In the genomic region with DNA sequence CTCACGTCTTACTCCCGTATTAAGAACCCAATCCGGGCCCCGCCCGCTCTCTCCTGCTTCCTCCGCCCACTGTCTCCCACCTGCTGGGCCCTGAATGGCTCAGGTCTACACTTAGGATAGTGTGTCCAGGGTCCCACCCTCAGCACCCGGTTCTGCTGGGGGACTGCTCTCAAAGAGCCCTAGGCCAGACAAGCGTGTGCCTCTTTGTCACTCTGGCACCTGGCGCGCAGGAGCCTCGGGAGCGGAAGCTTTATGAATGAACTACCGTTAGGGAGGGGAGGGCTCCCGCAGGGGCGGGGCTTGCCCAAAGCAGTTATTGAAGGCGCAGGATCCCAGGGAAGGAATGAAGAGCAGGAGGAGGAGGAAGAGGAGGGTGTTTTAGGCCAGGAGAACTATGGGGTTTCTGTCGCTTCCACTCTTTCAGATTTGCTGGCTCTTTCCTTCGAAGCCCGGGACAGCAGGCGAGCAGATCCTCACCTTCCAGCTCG, we compare ENCODE assay signal across 8 mouse cellular contexts. TPM values are rescaled to one million over a fixed set of nuclear protein-coding genes. Genes with fewer than 3 reads are reported as not detected.
DNase-seq lines count a peak whose midpoint lies in the region; ATAC-seq and TF ChIP-seq lines count a peak whose summit lies in the region.

No protein-coding gene starts in this region.

- peaks cover 45% of the 10 kb centered on the region for H3K36me3 ChIP-seq in C2C12 (ENCODE audit: control insufficient read depth, insufficient read depth)
- H3K36me3 ChIP-seq in embryonic facial prominence, embryonic 13.5 days, result peaks cover 59% of the 10 kb centered on the region
- peaks cover 58% of the 10 kb centered on the region for H3K36me3 ChIP-seq in heart, embryonic 14.5 days (ENCODE audit: control insufficient read depth, insufficient read depth, low read length)
- no peaks in the 10 kb centered on the region; the same call in 1 of the 2 replicates for H3K36me3 ChIP-seq in liver, embryonic 16.5 days (ENCODE audit: control insufficient read depth, insufficient read depth)
- H3K36me3 ChIP-seq in neural tube, embryonic 12.5 days, result peaks cover 41% of the 10 kb centered on the region
- peaks cover 14% of the 10 kb centered on the region; the same call in 1 of the 2 replicates for H3K36me3 ChIP-seq in stomach, postnatal 0 days (ENCODE audit: control insufficient read depth, insufficient read depth, low read length)

- H3K79me3 ChIP-seq in C2C12 (ENCODE audit: low read depth), result peaks cover 25% of the 10 kb centered on the region

- peak; percentile 60 for DNase-seq in adrenal gland, postnatal 25 days
- DNase-seq in kidney, postnatal 25 days, result peak; percentile 71 to 85
- peak; percentile 76 for DNase-seq in stomach, postnatal 0 days (ENCODE audit: low spot score)

- H3ac ChIP-seq in C2C12 (ENCODE audit: control insufficient read depth, insufficient read length, low read depth), result peak overlapping the region; percentile 82

- ATAC-seq in embryonic facial prominence, embryonic 13.5 days (ENCODE audit: insufficient number of reproducible peaks, insufficient read depth, low FRiP score, low TSS enrichment, low read depth), result peak; percentile 34; the same call in 1 of the 2 replicates
- ATAC-seq in heart, embryonic 14.5 days (ENCODE audit: insufficient number of reproducible peaks, insufficient read depth, low FRiP score, low read depth), result no peak
- 0 out of 2 replicates have a peak, but pooled peaks have one; percentile 26 for ATAC-seq in liver, embryonic 16.5 days (ENCODE audit: low read depth)
- peak; percentile 55 for ATAC-seq in neural tube, embryonic 12.5 days (ENCODE audit: low FRiP score, low read depth)
- ATAC-seq in stomach, postnatal 0 days (ENCODE audit: low FRiP score, low TSS enrichment), result peak; percentile 25

- under 1% methylated on average over 21 of the region's 21 CpGs for WGBS in embryonic facial prominence, embryonic 13.5 days
- WGBS in heart, embryonic 14.5 days, result under 1% methylated on average over 21 of the region's 21 CpGs
- under 1% methylated on average over 20 of the region's 21 CpGs for WGBS in liver, embryonic 16.5 days (ENCODE audit: insufficient replicate concordance)
- WGBS in neural tube, embryonic 12.5 days, result under 1% methylated on average over 21 of the region's 21 CpGs
- WGBS in stomach, postnatal 0 days, result under 1% methylated on average over 21 of the region's 21 CpGs

- no peak for TF ChIP-seq CTCF in C2C12 (IDR thresholded peaks at IDR 0.05; ENCODE audit: control insufficient read depth, insufficient read depth, insufficient read length)
- no peak for TF ChIP-seq CTCF in stomach, postnatal 0 days (IDR thresholded peaks at IDR 0.05; ENCODE audit: low read depth)

- no peaks in the 10 kb centered on the region for H3K27me3 ChIP-seq in C2C12 (ENCODE audit: control insufficient read depth, insufficient read depth, insufficient read length)
- no peaks in the 10 kb centered on the region for H3K27me3 ChIP-seq in embryonic facial prominence, embryonic 13.5 days
- H3K27me3 ChIP-seq in heart, embryonic 14.5 days (ENCODE audit: control insufficient read depth, insufficient read depth, low read length), result no peaks in the 10 kb centered on the region
- peaks cover 12% of the 10 kb centered on the region for H3K27me3 ChIP-seq in liver, embryonic 16.5 days (ENCODE audit: control insufficient read depth, insufficient read depth, low read depth, low read length)
- H3K27me3 ChIP-seq in neural tube, embryonic 12.5 days (replicated peaks), result no peaks in the 10 kb centered on the region
- no peaks in the 10 kb centered on the region for H3K27me3 ChIP-seq in stomach, postnatal 0 days (ENCODE audit: control insufficient read depth, insufficient read depth, low read length)

- peak overlapping the region; percentile 99 for H3K4me3 ChIP-seq in C2C12 (ENCODE audit: insufficient read depth, poor library complexity, severe bottlenecking)
- peak overlapping the region; percentile 87 for H3K4me3 ChIP-seq in embryonic facial prominence, embryonic 13.5 days
- H3K4me3 ChIP-seq in heart, embryonic 14.5 days (ENCODE audit: control insufficient read depth in 1 of 2, insufficient read depth in 1 of 2, low read depth in 1 of 2, low read length in 2 of 2), result peak overlapping the region; percentile 70 to 75
- H3K4me3 ChIP-seq in liver, embryonic 16.5 days (ENCODE audit: low read depth, low read length), result peak overlapping the region; percentile 74
- H3K4me3 ChIP-seq in neural tube, embryonic 12.5 days, result peak overlapping the region; percentile 83
- H3K4me3 ChIP-seq in stomach, postnatal 0 days (ENCODE audit: low read depth, low read length), result peak overlapping the region; percentile 88

- no peaks in the 10 kb centered on the region for H3K9me3 ChIP-seq in embryonic facial prominence, embryonic 13.5 days
- H3K9me3 ChIP-seq in heart, embryonic 14.5 days (ENCODE audit: control insufficient read depth, low read length), result no peaks in the 10 kb centered on the region
- H3K9me3 ChIP-seq in liver, embryonic 16.5 days (replicated peaks; ENCODE audit: control insufficient read depth, low read length), result no peaks in the 10 kb centered on the region
- no peaks in the 10 kb centered on the region for H3K9me3 ChIP-seq in neural tube, embryonic 12.5 days
- no peaks in the 10 kb centered on the region for H3K9me3 ChIP-seq in stomach, postnatal 0 days (ENCODE audit: control insufficient read depth, low read length)

- TF ChIP-seq EP300 in stomach, postnatal 0 days (optimal IDR thresholded peaks at IDR 0.05), result no peak

- peak overlapping the region; percentile 97 for H3K9ac ChIP-seq in embryonic facial prominence, embryonic 13.5 days
- H3K9ac ChIP-seq in heart, embryonic 14.5 days (ENCODE audit: low read length), result peak overlapping the region; percentile 84
- peak overlapping the region; percentile 70 for H3K9ac ChIP-seq in liver, embryonic 16.5 days (ENCODE audit: low read depth, low read length)
- H3K9ac ChIP-seq in neural tube, embryonic 12.5 days, result peak overlapping the region; percentile 90
- peak overlapping the region; percentile 94 for H3K9ac ChIP-seq in stomach, postnatal 0 days (ENCODE audit: low read length)

- peaks cover 24% of the 10 kb centered on the region for H3K4me1 ChIP-seq in embryonic facial prominence, embryonic 13.5 days
- peaks cover 10 to 13% of the 10 kb centered on the region in 2 experiments for H3K4me1 ChIP-seq in heart, embryonic 14.5 days (ENCODE audit: control insufficient read depth in 2 of 2, insufficient read depth in 2 of 2, low read length in 2 of 2)
- H3K4me1 ChIP-seq in liver, embryonic 16.5 days (ENCODE audit: control insufficient read depth, low read depth, low read length), result peaks cover 7% of the 10 kb centered on the region
- H3K4me1 ChIP-seq in neural tube, embryonic 12.5 days, result peaks cover 16% of the 10 kb centered on the region
- peaks cover 6% of the 10 kb centered on the region; the same call in 1 of the 2 replicates for H3K4me1 ChIP-seq in stomach, postnatal 0 days (replicated peaks; ENCODE audit: control insufficient read depth, insufficient read depth)

- peak overlapping the region; percentile 97 for H3K27ac ChIP-seq in embryonic facial prominence, embryonic 13.5 days
- H3K27ac ChIP-seq in heart, embryonic 14.5 days (replicated peaks in 1 of 2; ENCODE audit: control insufficient read depth in 1 of 2, insufficient read depth in 1 of 2, low read depth in 2 of 2, low read length in 2 of 2), result peak overlapping the region; percentile 47 to 91
- H3K27ac ChIP-seq in liver, embryonic 16.5 days (ENCODE audit: low read length), result peak overlapping the region; percentile 76
- H3K27ac ChIP-seq in neural tube, embryonic 12.5 days, result peak overlapping the region; percentile 83
- peak overlapping the region; percentile 88 for H3K27ac ChIP-seq in stomach, postnatal 0 days (replicated peaks)

- peak overlapping the region; percentile 95 for H3K4me2 ChIP-seq in embryonic facial prominence, embryonic 13.5 days
- peak overlapping the region; percentile 89 for H3K4me2 ChIP-seq in heart, embryonic 14.5 days (ENCODE audit: low read length)
- peak overlapping the region; percentile 86 for H3K4me2 ChIP-seq in liver, embryonic 16.5 days (ENCODE audit: low read depth, low read length)
- peak overlapping the region; percentile 95 for H3K4me2 ChIP-seq in neural tube, embryonic 12.5 days (replicated peaks)
- H3K4me2 ChIP-seq in stomach, postnatal 0 days (replicated peaks; ENCODE audit: low read depth), result peak overlapping the region; percentile 84

- H3K79me2 ChIP-seq in C2C12 (ENCODE audit: control insufficient read depth, insufficient read depth), result peaks cover 62% of the 10 kb centered on the region

RNA-seq across cellular contexts. Expression of a gene that starts 21.2 kb away (rescaled TPM):
- 21.5 TPM for polyA plus RNA-seq in C2C12 (2012; fragmentation: generic; extraction: Trizol)
- 18.8 and 23.9 TPM in 2 replicates for total RNA-seq in adrenal gland, postnatal 25 days (2021)
- 23.9 and 24.9 TPM in 2 replicates for polyA plus RNA-seq in embryonic facial prominence, embryonic 13.5 days (2015; fragmentation: Nextera tagmentation; extraction: Ambion mirVana)
- polyA plus RNA-seq in heart, embryonic 14.5 days (2014; fragmentation: Nextera tagmentation; extraction: Ambion mirVana), result 12.0 and 13.4 TPM in 2 replicates
- polyA plus RNA-seq in liver, embryonic 16.5 days (2015; fragmentation: Nextera tagmentation; extraction: Ambion mirVana), result 4.5 and 4.8 TPM in 2 replicates
- polyA plus RNA-seq in neural tube, embryonic 12.5 days (2016; fragmentation: Nextera tagmentation; extraction: Ambion mirVana), result 23.4 and 23.8 TPM in 2 replicates
- polyA plus RNA-seq in stomach, postnatal 0 days (2015; fragmentation: Nextera tagmentation; extraction: Ambion mirVana), result 6.9 and 7.2 TPM in 2 replicates

RNA-seq across cellular contexts. Expression of a gene that starts 33.1 kb away (rescaled TPM):
- 0.73 TPM for polyA plus RNA-seq in C2C12 (2012; fragmentation: generic; extraction: Trizol)
- total RNA-seq in adrenal gland, postnatal 25 days (2021), result 4.6 and 5.9 TPM in 2 replicates
- polyA plus RNA-seq in embryonic facial prominence, embryonic 13.5 days (2015; fragmentation: Nextera tagmentation; extraction: Ambion mirVana), result 10.5 and 11.3 TPM in 2 replicates
- 7.6 and 7.9 TPM in 2 replicates for polyA plus RNA-seq in heart, embryonic 14.5 days (2014; fragmentation: Nextera tagmentation; extraction: Ambion mirVana)
- polyA plus RNA-seq in liver, embryonic 16.5 days (2015; fragmentation: Nextera tagmentation; extraction: Ambion mirVana), result 1.0 and 1.4 TPM in 2 replicates
- polyA plus RNA-seq in neural tube, embryonic 12.5 days (2016; fragmentation: Nextera tagmentation; extraction: Ambion mirVana), result 10.1 and 10.5 TPM in 2 replicates
- polyA plus RNA-seq in stomach, postnatal 0 days (2015; fragmentation: Nextera tagmentation; extraction: Ambion mirVana), result 3.4 and 3.8 TPM in 2 replicates

RNA-seq across cellular contexts. Expression of a gene that starts 36.0 kb away (rescaled TPM):
- polyA plus RNA-seq in C2C12 (2012; fragmentation: generic; extraction: Trizol), result 0.04 TPM
- 0.48 and 0.55 TPM in 2 replicates for total RNA-seq in adrenal gland, postnatal 25 days (2021)
- polyA plus RNA-seq in embryonic facial prominence, embryonic 13.5 days (2015; fragmentation: Nextera tagmentation; extraction: Ambion mirVana), result 0.22 and 0.39 TPM in 2 replicates
- 0.11 TPM in 2 replicates for polyA plus RNA-seq in heart, embryonic 14.5 days (2014; fragmentation: Nextera tagmentation; extraction: Ambion mirVana)
- 0.63 and 0.89 TPM in 2 replicates for polyA plus RNA-seq in liver, embryonic 16.5 days (2015; fragmentation: Nextera tagmentation; extraction: Ambion mirVana)
- polyA plus RNA-seq in neural tube, embryonic 12.5 days (2016; fragmentation: Nextera tagmentation; extraction: Ambion mirVana), result 0.13 and 0.22 TPM in 2 replicates
- polyA plus RNA-seq in stomach, postnatal 0 days (2015; fragmentation: Nextera tagmentation; extraction: Ambion mirVana), result 0.21 and 0.36 TPM in 2 replicates

RNA-seq across cellular contexts. Expression of a gene that starts 54.4 kb away (rescaled TPM):
- 54.3 TPM for polyA plus RNA-seq in C2C12 (2012; fragmentation: generic; extraction: Trizol)
- 74.2 and 87.8 TPM in 2 replicates for total RNA-seq in adrenal gland, postnatal 25 days (2021)
- polyA plus RNA-seq in embryonic facial prominence, embryonic 13.5 days (2015; fragmentation: Nextera tagmentation; extraction: Ambion mirVana), result 137 and 140 TPM in 2 replicates
- 93.8 and 98.8 TPM in 2 replicates for polyA plus RNA-seq in heart, embryonic 14.5 days (2014; fragmentation: Nextera tagmentation; extraction: Ambion mirVana)
- polyA plus RNA-seq in liver, embryonic 16.5 days (2015; fragmentation: Nextera tagmentation; extraction: Ambion mirVana), result 26.3 and 28.7 TPM in 2 replicates
- polyA plus RNA-seq in neural tube, embryonic 12.5 days (2016; fragmentation: Nextera tagmentation; extraction: Ambion mirVana), result 278 and 282 TPM in 2 replicates
- 50.6 and 51.9 TPM in 2 replicates for polyA plus RNA-seq in stomach, postnatal 0 days (2015; fragmentation: Nextera tagmentation; extraction: Ambion mirVana)

RNA-seq across cellular contexts. Expression of a gene that starts 55.5 kb away (rescaled TPM):
- 5.1 TPM for polyA plus RNA-seq in C2C12 (2012; fragmentation: generic; extraction: Trizol)
- total RNA-seq in adrenal gland, postnatal 25 days (2021), result 10.4 and 11.4 TPM in 2 replicates
- 14.9 and 15.4 TPM in 2 replicates for polyA plus RNA-seq in embryonic facial prominence, embryonic 13.5 days (2015; fragmentation: Nextera tagmentation; extraction: Ambion mirVana)
- 10.8 and 11.4 TPM in 2 replicates for polyA plus RNA-seq in heart, embryonic 14.5 days (2014; fragmentation: Nextera tagmentation; extraction: Ambion mirVana)
- 3.4 and 3.7 TPM in 2 replicates for polyA plus RNA-seq in liver, embryonic 16.5 days (2015; fragmentation: Nextera tagmentation; extraction: Ambion mirVana)
- polyA plus RNA-seq in neural tube, embryonic 12.5 days (2016; fragmentation: Nextera tagmentation; extraction: Ambion mirVana), result 13.6 and 14.5 TPM in 2 replicates
- 5.4 and 5.5 TPM in 2 replicates for polyA plus RNA-seq in stomach, postnatal 0 days (2015; fragmentation: Nextera tagmentation; extraction: Ambion mirVana)
